Mouse (Mus musculus) spleen, adult 2 months (tissue): ENCODE measurements around the gene Slc28a1. TPM values are rescaled to one million over a fixed set of nuclear protein-coding genes. Genes with fewer than 3 reads are reported as not detected.
"Not testable (repeated sequence)": the region's sequence is repeated elsewhere in the genome, so short reads cannot be mapped to it uniquely, and the experiment has no call there.

Source experiments
- DNase-seq, 2 experiments: peaks; one replicate each; pipeline versions ENCODE4 v3.0.0 to v3.0.0-alpha.2; 2012 to 2021; ENCODE audit warnings: low spot score in 2 of 2, low read depth in 1 of 2
- H3K27ac ChIP-seq: fragments of 200-500 bp; 2 replicates; pipeline ENCODE4 v1.5.1; 2012; ENCODE audit warnings: low read length, inconsistent platforms; ENCODE audit not compliant: insufficient read depth
- H3K27me3 ChIP-seq: fragments of 200-500 bp; 2 replicates; pipeline ENCODE4 v1.6.1; 2012; ENCODE audit warnings: mild to moderate bottlenecking, moderate library complexity, low read length, inconsistent platforms; ENCODE audit not compliant: control insufficient read depth, insufficient read depth
- H3K36me3 ChIP-seq: fragments of 200-500 bp; 2 replicates; pipeline ENCODE4 v1.6.1; 2012; ENCODE audit warnings: mild to moderate bottlenecking, low read length, inconsistent platforms; ENCODE audit not compliant: control insufficient read depth, insufficient read depth
- H3K4me1 ChIP-seq: fragments of 200-500 bp; 2 replicates; pipeline ENCODE4 v1.6.1; 2011; ENCODE audit warnings: inconsistent platforms; ENCODE audit not compliant: control insufficient read depth, insufficient read depth, insufficient read length
- H3K4me3 ChIP-seq: fragments of 200-500 bp; 2 replicates; pipeline ENCODE4 v1.5.1; 2011; ENCODE audit warnings: mild to moderate bottlenecking, inconsistent platforms; ENCODE audit not compliant: insufficient read depth, insufficient read length; ENCODE audit errors: extremely low read depth
- CTCF ChIP-seq: fragments of 200-500 bp; IDR thresholded peaks from 2 replicates; pipeline ENCODE4 v1.5.1; 2011; ENCODE audit warnings: mild to moderate bottlenecking, inconsistent platforms; ENCODE audit not compliant: insufficient read depth, insufficient read length, insufficient replicate concordance; ENCODE audit errors: extremely low read depth
- POLR2A ChIP-seq: fragments of 200-500 bp; IDR thresholded peaks from 2 replicates; pipeline ENCODE4 v1.6.1; 2011; ENCODE audit warnings: low read depth, low read length, inconsistent platforms
- WGBS: fragments of 180-500 bp; shearing (Covaris S2); methylation state at CpG from one replicate; pipeline ENCODE4 v1.1.7; 2018; 5-methylcytosine and 5-hydroxymethylcytosine counted together
- polyA plus RNA-seq: library from polyadenylated mRNA; depleted of rRNA; stranded (reverse); fragments of >200 nt; gene quantifications from 2 replicates; pipeline ENCODE4 v1.2.3, GENCODE M21; 2012

Gene Slc28a1
- polyA plus RNA-seq, 1 experiment = 0.12 TPM

GRCm38 (mm10) chr7:81133941-81134340, 19.3 kb downstream of the Slc28a1 start:
- Histone ChIP-seq H3K27me3 (no peaks in the 10 kb centered on the region), H3K27ac (no peak overlapping the region), H3K4me3 (no peak overlapping the region), H3K36me3 (no peaks in the 10 kb centered on the region), H3K4me1 (no peaks in the 10 kb centered on the region)
- no peak for DNase-seq
- TF ChIP-seq POLR2A (no peak), CTCF (no peak)
- 86% methylated on average over 2 of the region's 2 CpGs for WGBS

GRCm38 (mm10) chr7:81134614-81135067, 20.0 kb downstream of the Slc28a1 start:
- H3K4me1 ChIP-seq = no peaks in the 10 kb centered on the region
- no peaks in the 10 kb centered on the region for H3K27me3 ChIP-seq
- H3K36me3 ChIP-seq = no peaks in the 10 kb centered on the region
- 9% methylated on average over 9 of the region's 9 CpGs for WGBS
- no peak overlapping the region for H3K27ac ChIP-seq
- no peak for DNase-seq
- H3K4me3 ChIP-seq = no peak overlapping the region
- TF ChIP-seq CTCF = no peak
- no peak for TF ChIP-seq POLR2A

- WGBS = 90% methylated on average over 5 of the region's 5 CpGs
Measured at GRCm38 (mm10) chr7:81137292-81137691, 22.7 kb downstream of the Slc28a1 start.

GRCm38 (mm10) chr7:81139100-81139499, 24.5 kb downstream of the Slc28a1 start:
- no peak for TF ChIP-seq CTCF
- no peak for TF ChIP-seq POLR2A
- no peak for DNase-seq
- no peaks in the 10 kb centered on the region for H3K36me3 ChIP-seq
- H3K4me1 ChIP-seq = no peaks in the 10 kb centered on the region
- H3K27ac ChIP-seq = no peak overlapping the region
- WGBS = 90% methylated on average over 7 of the region's 7 CpGs
- no peaks in the 10 kb centered on the region for H3K27me3 ChIP-seq
- no peak overlapping the region for H3K4me3 ChIP-seq

More at GRCm38 (mm10) chr7:81137292-81137691, 22.7 kb downstream of the Slc28a1 start:
- H3K36me3 ChIP-seq = no peaks in the 10 kb centered on the region
- no peak overlapping the region for H3K4me3 ChIP-seq
- H3K4me1 ChIP-seq = no peaks in the 10 kb centered on the region
- TF ChIP-seq POLR2A (no peak), CTCF (no peak)
- no peaks in the 10 kb centered on the region for H3K27me3 ChIP-seq
- no peak overlapping the region for H3K27ac ChIP-seq
- DNase-seq = no peak

GRCm38 (mm10) chr7:81139671-81140404, 25.2 kb downstream of the Slc28a1 start:
- Histone ChIP-seq H3K4me1 (no peaks in the 10 kb centered on the region), H3K4me3 (no peak overlapping the region), H3K27me3 (no peaks in the 10 kb centered on the region), H3K36me3 (no peaks in the 10 kb centered on the region), H3K27ac (no peak overlapping the region)
- TF ChIP-seq CTCF (no peak), POLR2A (no peak)
- WGBS = 85% methylated on average over 5 of the region's 5 CpGs
- DNase-seq = no peak

- no peak for DNase-seq
- Histone ChIP-seq H3K36me3 (no peaks in the 10 kb centered on the region), H3K27ac (no peak overlapping the region), H3K27me3 (no peaks in the 10 kb centered on the region), H3K4me1 (no peaks in the 10 kb centered on the region), H3K4me3 (no peak overlapping the region)
- 85% methylated on average over 1 of the region's 1 CpGs for whole genome bisulfite sequencing
- TF ChIP-seq POLR2A (no peak), CTCF (no peak)
Measured at GRCm38 (mm10) chr7:81141541-81141940, 26.9 kb downstream of the Slc28a1 start.

GRCm38 (mm10) chr7:81143056-81143455, 28.5 kb downstream of the Slc28a1 start:
- DNase-seq, H3K36me3 ChIP-seq, H3K4me1 ChIP-seq, H3K27me3 ChIP-seq, H3K4me3 ChIP-seq, H3K27ac ChIP-seq: not testable (repeated sequence)
- WGBS = 79% methylated on average over 4 of the region's 4 CpGs
